Mouse (Mus musculus) lung, adult 2 months (tissue): Measurements from ENCODE around the gene Wls. TPM values are rescaled to one million over a fixed set of nuclear protein-coding genes. Genes with fewer than 3 reads are reported as not detected.

Source experiments
- DNase-seq: peaks from one replicate; pipeline ENCODE4 v3.0.0; 2022
- H3K4me1 ChIP-seq: fragments of 200-500 bp; 2 replicates; pipeline ENCODE4 v1.6.1; 2011; ENCODE audit warnings: low read length; ENCODE audit not compliant: control insufficient read depth, insufficient read depth
- H3K4me3 ChIP-seq: fragments of 200-500 bp; replicated peaks from 2 replicates; pipeline ENCODE3; 2011; ENCODE audit warnings: low read depth, mild to moderate bottlenecking, control low read depth, low read length; ENCODE audit errors: extremely low read depth
- CTCF ChIP-seq: fragments of 200-500 bp; IDR thresholded peaks from 2 replicates; pipeline ENCODE4 v1.5.1; 2011; ENCODE audit warnings: mild to moderate bottlenecking, low read length, control low read depth; ENCODE audit not compliant: insufficient read depth
- POLR2A ChIP-seq: fragments of 200-500 bp; IDR thresholded peaks from 2 replicates; pipeline ENCODE4 v1.6.1; 2011; ENCODE audit warnings: low read depth, mild to moderate bottlenecking, control low read depth, low read length, borderline replicate concordance; ENCODE audit errors: extremely low read depth
- WGBS: fragments of 180-500 bp; shearing (Covaris S2); methylation state at CpG from one replicate; pipeline ENCODE4 v1.1.7; 2018; 5-methylcytosine and 5-hydroxymethylcytosine counted together
- polyA plus RNA-seq: library from polyadenylated mRNA; depleted of rRNA; stranded (reverse); fragments of >200 nt; gene quantifications from 2 replicates; pipeline ENCODE4 v1.2.3, GENCODE M21; 2012; rRNA removed

The Wls gene
- polyA plus RNA-seq, 1 experiment: 56.4 TPM

- no peak for DNase-seq
- WGBS: 65% methylated on average over 5 of the region's 5 CpGs
- Histone ChIP-seq H3K4me3 (no peak overlapping the region), H3K4me1 (no peaks in the 10 kb centered on the region)
- TF ChIP-seq POLR2A (no peak), CTCF (no peak)
Measured at GRCm38 (mm10) chr3:159890176-159891056, 50.9 kb downstream of the Wls start.

- TF ChIP-seq CTCF (no peak), POLR2A (no peak)
- DNase-seq: no peak
- WGBS: 83% methylated on average over 8 of the region's 8 CpGs
- no peaks in the 10 kb centered on the region for H3K4me1 ChIP-seq
- H3K4me3 ChIP-seq: no peak overlapping the region
Measured at GRCm38 (mm10) chr3:159891057-159891752, 51.7 kb downstream of the Wls start.

- Histone ChIP-seq H3K4me1 (no peaks in the 10 kb centered on the region), H3K4me3 (no peak overlapping the region)
- TF ChIP-seq CTCF: no peak
- TF ChIP-seq POLR2A: no peak
Measured at GRCm38 (mm10) chr3:159907329-159907728, 67.9 kb downstream of the Wls start.

GRCm38 (mm10) chr3:159917328-159918090 lies 78.0 kb downstream of the Wls start:
- Histone ChIP-seq H3K4me1 (no peaks in the 10 kb centered on the region), H3K4me3 (no peak overlapping the region)
- TF ChIP-seq POLR2A (no peak), CTCF (no peak)
- DNase-seq: no peak
- WGBS: 69% methylated on average over 2 of the region's 2 CpGs

More at GRCm38 (mm10) chr3:159907329-159907728, 67.9 kb downstream of the Wls start:
- no peak for DNase-seq
- 96% methylated on average over 1 of the region's 1 CpGs for WGBS

Other genes starting within 250 kb of the Wls start
- not detected in 2 replicates for gene Rpe65, start 240.5 kb upstream of the Wls start, polyA plus RNA-seq